Mouse (Mus musculus) olfactory bulb, adult 2 months (tissue): Measurements from ENCODE around the gene Dusp19. TPM values are rescaled to one million over a fixed set of nuclear protein-coding genes. Genes with fewer than 3 reads are reported as not detected.

Source experiments
- H3K27ac ChIP-seq: fragments of 200-500 bp; 2 replicates; pipeline ENCODE4 v1.5.1; 2012; ENCODE audit warnings: low read depth, low read length; ENCODE audit not compliant: insufficient read depth
- H3K4me1 ChIP-seq: fragments of 200-500 bp; 2 replicates; pipeline ENCODE4 v1.6.1; 2012; ENCODE audit warnings: low read length; ENCODE audit not compliant: control insufficient read depth, insufficient read depth
- H3K4me3 ChIP-seq: fragments of 200-500 bp; 2 replicates; pipeline ENCODE4 v1.5.1; 2012; ENCODE audit warnings: mild to moderate bottlenecking, low read depth, low read length, moderate library complexity; ENCODE audit not compliant: insufficient read depth
- CTCF ChIP-seq: fragments of 200-500 bp; IDR thresholded peaks from 2 replicates; pipeline ENCODE4 v1.5.1; 2012; ENCODE audit warnings: low read depth, mild to moderate bottlenecking, low read length, moderate library complexity; ENCODE audit not compliant: insufficient read depth
- POLR2A ChIP-seq: fragments of 200-500 bp; IDR thresholded peaks from 2 replicates; pipeline ENCODE4 v1.6.1; 2012; ENCODE audit warnings: mild to moderate bottlenecking, low read depth, low read length, moderate library complexity; ENCODE audit not compliant: insufficient read depth
- WGBS: fragments of 180-500 bp; shearing (Covaris S2); methylation state at CpG from one replicate; pipeline ENCODE4 v1.1.7; 2018; 5-methylcytosine and 5-hydroxymethylcytosine counted together
- polyA plus RNA-seq: library from polyadenylated mRNA; stranded (reverse); fragments of >200 nt; gene quantifications from 2 replicates; pipeline ENCODE4 v1.2.4, GENCODE M21; 2012; ENCODE audit warnings: low replicate concordance; ENCODE audit not compliant: missing spikeins, insufficient read depth, insufficient read length

The Dusp19 gene
- not detected in 2 replicates for polyA plus RNA-seq

DNA sequence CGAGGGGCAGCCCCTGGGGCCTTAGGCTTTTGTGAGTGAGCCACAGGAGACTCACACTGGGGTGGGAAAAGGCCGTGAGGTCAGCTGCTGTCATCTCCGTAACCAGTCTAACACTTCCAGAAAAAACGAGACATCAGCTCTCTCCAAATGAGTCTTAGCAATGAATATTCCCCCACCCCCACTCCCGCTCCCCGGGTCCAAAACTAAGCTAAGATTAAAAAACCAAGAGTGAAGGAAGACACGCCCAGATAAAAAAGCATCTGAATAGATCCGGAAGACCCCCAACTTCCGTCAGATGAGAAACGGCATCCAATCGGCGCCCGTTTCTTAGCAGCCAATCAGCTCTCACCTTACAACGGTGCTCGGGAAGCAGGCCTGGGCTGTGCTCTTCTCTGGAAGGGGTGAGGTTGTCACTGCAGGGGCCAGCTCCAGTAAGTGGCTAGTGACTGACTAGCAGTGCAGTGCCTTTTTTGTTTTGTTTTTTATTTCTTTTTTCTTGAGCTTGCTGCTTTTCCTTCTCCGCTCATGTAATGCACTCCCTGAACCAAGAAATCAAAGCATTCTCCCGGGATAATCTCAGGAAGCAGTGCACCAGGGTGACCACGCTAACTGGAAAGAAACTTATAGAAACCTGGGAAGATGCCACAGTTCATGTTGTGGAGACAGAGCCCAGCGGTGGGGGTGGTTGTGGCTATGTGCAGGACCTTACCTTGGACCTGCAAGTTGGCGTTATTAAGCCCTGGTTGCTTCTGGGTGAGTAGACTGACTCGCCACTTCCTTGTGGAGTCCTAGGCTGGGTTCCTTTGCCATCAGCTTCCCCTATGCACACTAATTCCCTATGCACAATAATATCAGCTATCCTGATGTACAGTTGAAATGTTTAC lies at the start of gene Dusp19, which contains the start of gene Nup35:
TSS of gene Dusp19 (plus strand) at position 192 of the 884 bp plus-strand sequence.
TSS of gene Nup35 (plus strand) at position 383 of the 884 bp plus-strand sequence.
- WGBS, result under 1% methylated on average over 21 of the region's 21 CpGs
- Histone ChIP-seq H3K4me1 (peaks cover 5% of the 10 kb centered on the region; the same call in 1 of the 2 replicates), H3K27ac (peak within 1 kb of the TSS; percentile 71), H3K4me3 (peak within 1 kb of the TSS; percentile 56)
- no peak for TF ChIP-seq CTCF
- peak; percentile 63; the same call in 1 of the 2 replicates for TF ChIP-seq POLR2A

DNA sequence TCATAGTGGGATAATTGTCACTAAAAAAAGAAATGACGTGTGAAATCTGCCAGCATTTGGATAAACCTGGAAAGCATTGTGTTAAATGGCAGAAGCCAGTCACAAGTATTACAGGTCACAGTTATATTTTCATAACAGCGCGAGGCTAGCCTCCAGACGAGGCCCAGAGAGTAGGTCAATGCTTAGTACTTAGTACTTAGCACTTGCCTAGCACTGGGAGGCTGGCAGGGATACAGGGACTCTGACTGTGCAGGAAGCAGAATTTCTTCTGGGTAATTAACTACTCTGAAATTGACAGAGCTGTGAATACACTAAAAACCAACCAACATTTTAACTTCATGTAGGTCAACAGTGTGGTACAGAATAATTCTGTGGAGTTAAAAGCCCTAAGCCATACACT lies 49.4 kb upstream of the Dusp19 start:
- WGBS, result 62% methylated on average over 4 of the region's 4 CpGs
- peaks cover 3% of the 10 kb centered on the region; the same call in 1 of the 2 replicates for H3K4me1 ChIP-seq
- H3K4me3 ChIP-seq, result no peak overlapping the region
- H3K27ac ChIP-seq, result no peak overlapping the region
- TF ChIP-seq CTCF, result no peak
- TF ChIP-seq POLR2A, result no peak

DNA sequence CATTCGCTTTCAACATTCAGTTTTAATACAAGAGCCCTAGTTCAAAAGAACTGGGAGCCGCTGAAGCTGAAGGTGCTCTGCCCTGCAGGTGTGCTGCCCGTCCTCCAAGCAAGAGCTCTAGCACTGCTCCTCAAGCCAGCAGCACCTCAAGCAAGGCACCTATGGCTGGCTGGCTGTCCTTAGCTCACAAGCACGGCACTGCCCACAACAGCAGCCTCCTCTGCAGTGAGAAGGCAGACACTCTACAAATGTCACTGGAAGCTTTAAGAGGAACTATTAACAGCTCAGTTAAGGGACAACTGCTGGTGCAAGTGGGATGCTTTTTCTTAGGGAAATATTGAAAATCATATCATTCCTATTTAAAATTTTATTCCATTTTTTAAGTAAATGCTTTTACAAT lies 46.2 kb upstream of the Dusp19 start:
- Histone ChIP-seq H3K4me1 (peaks cover 4% of the 10 kb centered on the region; the same call in 1 of the 2 replicates), H3K4me3 (no peak overlapping the region), H3K27ac (no peak overlapping the region)
- WGBS, result 58% methylated on average over 4 of the region's 4 CpGs
- TF ChIP-seq CTCF (no peak), POLR2A (no peak)

GRCm38 (mm10) chr2:80577286-80577685 lies 39.6 kb upstream of the Dusp19 start:
- H3K4me1 ChIP-seq, result peaks cover 9% of the 10 kb centered on the region
- H3K4me3 ChIP-seq, result no peak overlapping the region
- H3K27ac ChIP-seq, result no peak overlapping the region
- TF ChIP-seq POLR2A (no peak), CTCF (no peak)
- 85% methylated on average over 1 of the region's 1 CpGs for WGBS

- H3K4me3 ChIP-seq, result no peak overlapping the region
- TF ChIP-seq POLR2A, result no peak
- TF ChIP-seq CTCF, result no peak
- peaks cover 7% of the 10 kb centered on the region for H3K4me1 ChIP-seq
- no peak overlapping the region for H3K27ac ChIP-seq
- WGBS, result 22% methylated on average over 6 of the region's 6 CpGs
Measured at GRCm38 (mm10) chr2:80579253-80579891, 37.5 kb upstream of the Dusp19 start.

GRCm38 (mm10) chr2:80580311-80580961 lies 36.4 kb upstream of the Dusp19 start:
- Histone ChIP-seq H3K27ac (peak overlapping the region; percentile 92), H3K4me3 (peak overlapping the region; percentile 93), H3K4me1 (peaks cover 7% of the 10 kb centered on the region)
- TF ChIP-seq CTCF (no peak), POLR2A (no peak)
- under 1% methylated on average over 64 of the region's 65 CpGs for WGBS

DNA sequence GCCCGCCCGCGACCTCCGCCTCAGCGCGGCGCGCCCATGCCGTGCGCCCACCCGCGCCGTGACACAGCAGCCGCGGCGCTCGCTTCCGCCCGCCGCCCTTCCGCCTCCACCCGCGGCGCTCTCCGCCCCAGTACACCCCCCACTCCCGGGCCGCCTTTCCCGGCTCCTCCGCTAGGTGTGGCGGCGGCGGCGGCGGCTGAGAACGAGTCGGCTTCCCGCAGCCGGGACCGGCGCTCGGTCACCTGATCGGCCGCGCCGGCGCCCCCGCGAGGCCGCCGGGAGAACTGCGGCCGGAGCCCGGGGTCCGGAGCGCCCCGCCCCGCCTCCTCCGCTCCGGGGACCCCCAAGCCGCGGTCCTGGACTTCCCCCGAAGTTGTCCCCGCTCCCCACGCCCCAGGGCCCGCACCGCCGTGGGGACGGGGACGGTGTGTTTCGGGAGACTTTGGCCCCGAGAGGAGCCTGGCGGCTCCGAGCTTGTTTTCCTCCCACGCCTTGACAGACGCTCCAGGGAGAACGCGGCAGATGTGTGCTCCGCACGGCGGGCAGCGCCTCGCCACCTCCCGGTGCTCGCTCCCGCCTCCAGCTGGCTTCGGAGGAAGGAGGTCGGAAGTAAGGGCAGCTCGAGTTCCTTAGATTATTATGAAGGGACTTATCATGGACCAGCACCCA lies 35.7 kb upstream of the Dusp19 start, which contains the start of gene Nckap1:
TSS of gene Nckap1 (minus strand) at position 338 of the 669 bp plus-strand sequence.
- Histone ChIP-seq H3K4me3 (peak within 1 kb of the TSS; percentile 93), H3K4me1 (peaks cover 4% of the 10 kb centered on the region), H3K27ac (peak within 1 kb of the TSS; percentile 92)
- WGBS, result under 1% methylated on average over 82 of the region's 88 CpGs
- TF ChIP-seq CTCF (peak; percentile 91), POLR2A (peak; percentile 72)

DNA sequence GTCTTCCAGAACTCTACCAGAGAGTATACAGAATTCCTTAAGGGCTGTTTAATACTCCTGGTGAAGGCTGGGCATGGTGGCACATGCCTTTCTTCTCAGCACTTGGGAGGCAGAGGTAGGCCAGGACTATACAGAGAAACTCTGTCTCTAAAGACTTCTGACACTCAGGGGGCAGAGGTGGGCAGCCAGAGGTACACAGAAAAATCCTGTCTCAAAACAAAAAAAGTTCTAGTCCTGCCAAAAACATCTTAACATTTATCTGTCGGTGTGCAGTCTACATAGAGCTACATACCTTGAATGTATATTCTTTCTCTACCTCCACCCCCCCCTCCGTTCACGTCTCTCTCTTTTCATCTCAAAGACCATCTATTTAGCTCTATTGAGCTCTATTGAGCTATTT lies 34.5 kb upstream of the Dusp19 start:
- Histone ChIP-seq H3K4me1 (no peaks in the 10 kb centered on the region), H3K4me3 (no peak overlapping the region), H3K27ac (no peak overlapping the region)
- WGBS, result 76% methylated on average over 3 of the region's 3 CpGs
- TF ChIP-seq POLR2A (no peak), CTCF (no peak)
